Mouse (Mus musculus) megakaryocyte, adult 5-6 weeks (primary cell): ENCODE measurements around the gene AY761185. TPM values are rescaled to one million over a fixed set of nuclear protein-coding genes. Genes with fewer than 3 reads are reported as not detected.
"Not testable (repeated sequence)": the region's sequence is repeated elsewhere in the genome, so short reads cannot be mapped to it uniquely, and the experiment has no call there.

Experiments
- ATAC-seq: 2 replicates; pipeline ENCODE4 v1.8.0; 2016; ENCODE audit warnings: mild to moderate bottlenecking, inconsistent platforms; ENCODE audit not compliant: poor library complexity, severe bottlenecking
- total RNA-seq, 2 experiments: library from RNA; stranded (forward) in 1 of 2; stranded (reverse) in 1 of 2; fragments of 153-499, 151-499 nt in 1 of 2; fragments of 221-1000, 200-1000 nt in 1 of 2; gene quantifications; 2 replicates each; pipeline versions ENCODE4 v1.2.3 to v1.2.4; 2015 to 2017

AY761185 gene
- total RNA-seq (2015) (not detected in 2 replicates), total RNA-seq (2017) (not detected in 2 replicates)

GRCm38 (mm10) chr8:20944610-20945009 lies at the start of gene AY761185:
TSS of gene AY761185 (minus strand) at chr8:20944710.
- no peak for ATAC-seq

- not testable (repeated sequence) for ATAC-seq
Measured at GRCm38 (mm10) chr8:20994042-20994441, 49.5 kb upstream of the AY761185 start.

DNA sequence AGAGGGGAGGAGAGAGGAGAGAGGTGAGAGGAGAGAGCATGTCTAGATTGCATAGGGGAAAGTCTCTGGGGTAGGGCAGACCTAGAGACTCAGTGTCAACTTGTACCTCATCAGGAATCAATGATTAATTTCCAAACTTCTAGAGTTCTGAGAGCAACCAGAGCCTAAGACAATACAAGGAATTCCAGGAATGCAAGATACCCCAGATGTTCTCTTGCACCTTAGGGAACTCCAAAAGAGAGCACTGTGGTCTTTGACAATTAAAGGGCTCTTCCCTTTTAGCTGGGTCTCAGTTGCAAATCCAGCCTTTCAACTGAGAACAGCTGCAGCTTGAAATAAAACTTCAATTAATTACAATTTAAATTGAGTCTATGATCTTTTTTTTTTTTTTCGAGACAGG lies 35.3 kb upstream of the AY761185 start:
- no peak for ATAC-seq

GRCm38 (mm10) chr8:20964531-20964930 lies 20.0 kb upstream of the AY761185 start:
- no peak for ATAC-seq

DNA sequence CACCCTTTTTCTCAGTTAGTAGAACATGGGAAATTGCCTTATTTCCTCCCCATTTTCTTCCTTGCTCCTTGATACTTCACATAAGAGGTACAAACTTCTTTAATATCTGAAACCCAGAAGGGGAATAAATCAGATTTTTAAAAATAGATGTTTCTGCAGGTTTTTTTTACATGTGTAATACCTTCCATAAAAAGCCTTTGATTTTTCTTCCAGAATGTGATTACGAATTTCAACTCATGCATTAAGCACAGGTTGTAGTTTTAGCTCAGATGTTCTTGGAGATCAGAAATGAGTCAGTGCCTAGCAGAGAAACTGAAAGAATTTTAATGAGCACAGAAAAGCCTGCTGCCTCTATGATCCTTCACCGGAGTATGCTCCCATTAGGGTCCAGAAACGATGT lies 22.5 kb downstream of the AY761185 start, which contains the start of gene Gm6040:
TSS of gene Gm6040 (minus strand) at position 101 of the 400 bp plus-strand sequence.
- no peak for ATAC-seq

DNA sequence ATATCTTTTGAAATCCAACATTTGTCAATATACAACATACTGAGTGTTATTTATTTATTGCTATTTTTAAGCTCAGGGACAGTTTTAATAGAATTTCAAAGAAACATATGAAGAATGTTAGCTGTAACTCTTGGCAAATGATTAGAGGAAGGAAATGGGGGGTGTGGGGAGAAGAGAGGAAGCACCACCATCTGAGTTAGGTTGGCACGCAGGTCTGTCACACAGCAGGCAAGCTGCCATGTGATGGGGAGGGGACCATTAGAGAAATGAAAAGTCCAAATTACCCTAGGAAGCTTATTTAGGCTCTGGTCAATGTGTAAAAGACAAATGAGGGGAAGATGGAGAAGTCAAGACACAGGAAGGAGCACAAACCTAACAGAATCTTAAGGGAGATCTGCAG lies 32.2 kb downstream of the AY761185 start:
- ATAC-seq: no peak

- peak; percentile 87 for ATAC-seq
Measured at GRCm38 (mm10) chr8:20908256-20908655, 36.3 kb downstream of the AY761185 start.

- peak; percentile 45; the same call in 1 of the 2 replicates for ATAC-seq
Measured at GRCm38 (mm10) chr8:20907119-20907518, 37.4 kb downstream of the AY761185 start.

DNA sequence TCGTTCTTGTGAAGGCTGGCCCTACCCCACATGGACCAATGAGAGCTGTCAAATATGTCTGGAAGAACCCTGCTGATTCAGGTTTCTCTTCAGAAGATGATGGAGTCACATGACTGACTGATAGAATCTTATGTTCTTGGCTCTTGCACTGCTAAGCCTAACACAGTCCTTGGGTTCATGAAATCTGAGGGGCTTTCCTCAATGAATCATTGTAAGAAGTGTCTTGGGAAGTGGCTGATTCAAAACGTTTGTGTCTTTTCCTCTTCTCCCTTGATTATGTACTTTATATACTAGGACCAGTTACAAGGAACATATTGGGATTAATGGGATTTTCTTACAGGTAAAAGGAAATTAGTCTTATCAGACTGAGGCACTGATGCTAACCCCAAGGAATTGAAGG lies 42.0 kb downstream of the AY761185 start, which contains the start of gene Gm15056:
TSS of gene Gm15056 (minus strand) at position 101 of the 400 bp plus-strand sequence.
- no peak for ATAC-seq

Other genes with a start within 250 kb of the AY761185 start
- gene Defb33, start 52.0 kb downstream of the AY761185 start, total RNA-seq (2015): not detected in 2 replicates
- not detected in 2 replicates for gene Defb33, start 52.0 kb downstream of the AY761185 start, total RNA-seq (2017)
- gene Gm15056, start 42.1 kb downstream of the AY761185 start, total RNA-seq (2015): not detected in 2 replicates
- gene Gm15056, start 42.1 kb downstream of the AY761185 start, total RNA-seq (2017): not detected in 2 replicates
- not detected in 2 replicates for gene Gm6040, start 22.6 kb downstream of the AY761185 start, total RNA-seq (2015)
- gene Gm6040, start 22.6 kb downstream of the AY761185 start, total RNA-seq (2017): not detected in 2 replicates
- not detected in 2 replicates for gene Defa21, start 80.8 kb upstream of the AY761185 start, total RNA-seq (2015)
- not detected in 2 replicates for gene Defa21, start 80.8 kb upstream of the AY761185 start, total RNA-seq (2017)
- gene Defa23, start 110.3 kb upstream of the AY761185 start, total RNA-seq (2015): not detected in 2 replicates
- not detected in 2 replicates for gene Defa23, start 110.3 kb upstream of the AY761185 start, total RNA-seq (2017)
- not detected in 2 replicates for gene Defa35, start 120.3 kb upstream of the AY761185 start, total RNA-seq (2015)
- gene Defa35, start 120.3 kb upstream of the AY761185 start, total RNA-seq (2017): not detected in 2 replicates
- gene Defa25, start 139.7 kb upstream of the AY761185 start, total RNA-seq (2015): not detected in 2 replicates
- not detected in 2 replicates for gene Defa25, start 139.7 kb upstream of the AY761185 start, total RNA-seq (2017)
- not detected in 2 replicates for gene Gm14851, start 151.3 kb upstream of the AY761185 start, total RNA-seq (2015)
- not detected in 2 replicates for gene Gm14851, start 151.3 kb upstream of the AY761185 start, total RNA-seq (2017)
- gene Defa30, start 189.9 kb upstream of the AY761185 start, total RNA-seq (2015): not detected in 2 replicates
- not detected in 2 replicates for gene Defa30, start 189.9 kb upstream of the AY761185 start, total RNA-seq (2017)
- not detected in 2 replicates for gene Defa22, start 217.6 kb upstream of the AY761185 start, total RNA-seq (2015)
- not detected in 2 replicates for gene Defa22, start 217.6 kb upstream of the AY761185 start, total RNA-seq (2017)
- gene Defa31, start 246.9 kb upstream of the AY761185 start, total RNA-seq (2015): not detected in 2 replicates
- not detected in 2 replicates for gene Defa31, start 246.9 kb upstream of the AY761185 start, total RNA-seq (2017)